Mouse (Mus musculus) bone marrow, adult 2 months (tissue): ENCODE results near the gene Pus7.

Experiments used
- CTCF ChIP-seq: fragments of 200-500 bp; IDR thresholded peaks from 2 replicates; pipeline ENCODE4 v1.5.1; 2011; ENCODE audit warnings: low read length, control low read depth; ENCODE audit not compliant: control insufficient read depth, insufficient read depth
- POLR2A ChIP-seq: fragments of 200-500 bp; IDR thresholded peaks from 2 replicates; pipeline ENCODE4 v1.6.1; 2011; ENCODE audit warnings: low read depth, mild to moderate bottlenecking, control low read depth, low read length, borderline replicate concordance; ENCODE audit not compliant: control insufficient read depth

- no peak for TF ChIP-seq CTCF
- no peak for TF ChIP-seq POLR2A
Measured at GRCm38 (mm10) chr5:23816681-23817080, 33.2 kb upstream of the Pus7 start.
